Mouse (Mus musculus): ENCODE measurements around the gene Cntnap2.

Gene Cntnap2

DNA sequence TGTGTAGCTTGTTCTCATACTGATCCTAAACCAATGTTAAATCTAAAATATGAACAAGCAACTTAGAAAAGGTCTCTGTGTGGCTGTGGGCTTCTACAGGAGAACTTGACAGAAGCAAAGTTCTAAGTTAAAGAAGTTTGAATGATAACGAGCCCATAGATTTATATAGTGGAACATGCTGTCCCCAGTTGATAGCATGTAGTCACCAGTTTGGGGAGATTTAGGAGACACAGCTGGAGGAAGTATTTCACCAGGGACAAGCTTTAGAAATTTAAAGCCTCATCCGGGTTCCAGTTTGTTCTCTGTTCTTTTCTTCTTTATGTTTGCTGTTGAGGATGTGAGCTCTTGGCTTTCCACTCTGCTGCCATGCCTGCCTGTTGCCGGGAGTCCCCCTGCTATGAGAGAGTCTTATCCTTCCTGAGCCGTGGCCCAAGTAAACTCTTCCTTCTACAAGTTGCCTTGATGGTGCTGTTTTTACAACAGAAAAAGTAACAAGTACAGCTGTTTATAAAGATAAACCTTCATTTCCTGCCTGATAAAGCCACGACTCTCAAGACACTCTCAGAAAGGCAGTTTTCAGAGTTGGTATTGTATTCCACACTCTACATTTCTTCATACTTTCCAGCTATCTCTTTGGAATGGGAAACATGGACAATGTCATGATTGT lies 2264.1 kb downstream of the Cntnap2 start:
- ATAC-seq (ENCODE audit: insufficient number of reproducible peaks, low FRiP score, low TSS enrichment) = no peak

DNA sequence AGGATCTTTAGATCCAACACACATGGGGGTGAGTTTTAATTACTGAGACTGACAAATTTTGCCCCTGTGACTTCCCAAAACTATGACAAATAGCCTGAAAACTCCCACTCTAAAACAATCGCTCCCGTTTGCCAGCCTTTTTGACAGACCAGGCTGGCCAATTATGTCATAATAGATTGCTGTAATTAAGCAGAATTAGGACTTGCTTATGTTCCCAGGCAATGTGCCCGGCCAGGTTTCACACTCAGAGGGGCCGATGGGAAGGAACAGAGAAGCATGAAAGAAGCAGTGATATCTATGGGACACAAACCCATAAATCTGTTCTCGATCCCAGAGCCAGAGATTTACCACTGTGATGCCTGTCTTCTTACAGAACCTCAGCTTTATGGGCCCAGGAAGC lies 2264.7 kb downstream of the Cntnap2 start:
- no peak for ATAC-seq (ENCODE audit: insufficient number of reproducible peaks, low FRiP score, low TSS enrichment)

DNA sequence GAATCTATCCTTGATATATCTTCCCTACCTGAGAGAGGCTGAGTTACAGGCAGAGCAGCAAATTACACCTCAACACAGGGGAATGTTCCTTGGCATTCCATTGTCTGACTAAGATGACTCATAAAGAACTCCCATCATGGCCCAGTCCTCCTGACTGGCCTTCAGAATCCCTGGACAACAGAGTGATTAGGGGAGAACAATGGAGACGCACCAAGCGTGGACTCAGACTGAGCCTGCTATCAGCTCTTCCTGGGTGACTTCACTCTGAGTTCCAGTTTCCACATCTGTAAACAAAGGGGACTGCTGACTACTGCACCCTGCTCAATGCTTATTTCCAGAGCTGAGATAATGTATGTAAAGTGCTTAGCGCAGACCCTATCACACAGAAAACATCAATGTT lies 2269.1 kb downstream of the Cntnap2 start:
- no peak for ATAC-seq (ENCODE audit: insufficient number of reproducible peaks, low FRiP score, low TSS enrichment)

DNA sequence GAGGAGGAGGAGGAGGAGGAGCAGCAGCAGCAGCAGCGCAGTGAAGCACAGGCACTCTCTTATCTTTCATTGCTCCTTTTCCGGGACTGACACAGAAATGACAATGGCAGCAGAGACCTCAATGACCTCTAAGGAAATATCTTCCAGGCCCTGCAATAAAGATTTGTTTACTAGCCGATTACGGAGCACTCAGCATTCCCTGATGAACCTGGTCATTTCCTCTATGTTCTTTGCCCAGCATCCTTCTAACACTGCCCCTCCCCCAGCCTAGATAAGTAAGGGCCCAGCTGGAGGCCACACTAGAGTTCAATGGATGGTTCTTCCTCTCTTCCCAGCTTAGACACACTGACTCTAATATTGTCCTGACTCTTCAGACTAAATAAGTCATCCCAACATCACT lies 2270.1 kb downstream of the Cntnap2 start:
- ATAC-seq (ENCODE audit: insufficient number of reproducible peaks, low FRiP score, low TSS enrichment) = no peak

DNA sequence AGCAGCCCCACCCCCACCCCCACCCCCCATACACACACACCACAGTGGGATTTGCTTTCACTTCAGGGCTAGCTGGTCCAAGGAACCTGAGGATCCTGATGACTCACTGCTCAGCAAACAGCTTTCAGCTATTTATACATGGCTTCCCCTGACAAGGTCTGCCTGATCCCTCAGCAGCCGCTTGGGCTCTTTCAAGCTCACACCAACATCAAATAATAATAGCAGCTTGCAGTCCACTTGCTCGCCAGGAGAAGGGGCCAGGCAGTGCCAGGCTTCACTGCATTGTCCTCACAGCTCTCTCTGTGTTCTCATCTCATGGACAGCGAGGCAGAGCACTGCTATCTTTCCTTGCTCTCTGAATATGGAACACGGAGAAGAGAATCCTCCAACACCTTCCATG lies 2273.9 kb downstream of the Cntnap2 start:
- ATAC-seq (ENCODE audit: insufficient number of reproducible peaks, low FRiP score, low TSS enrichment) = no peak

DNA sequence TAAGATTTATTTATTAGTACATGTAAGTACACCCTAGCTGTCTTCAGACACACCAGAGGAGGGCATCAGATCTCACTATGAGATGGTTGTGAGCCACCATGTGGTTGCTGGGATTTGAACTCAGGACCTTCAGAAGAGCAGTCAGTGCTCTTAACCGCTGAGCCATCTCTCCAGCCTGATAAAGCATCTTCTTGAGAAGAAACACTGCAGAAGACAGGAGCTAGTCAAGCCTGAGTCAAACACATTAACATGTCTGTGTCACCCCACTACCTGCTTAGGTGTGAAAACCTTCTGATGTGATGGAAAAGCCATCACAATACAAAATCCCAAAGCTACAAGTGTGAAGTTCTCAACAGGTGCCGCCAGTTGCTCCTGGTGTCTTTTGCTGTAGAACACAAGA lies 2275.2 kb downstream of the Cntnap2 start:
- ATAC-seq (ENCODE audit: insufficient number of reproducible peaks, low FRiP score, low TSS enrichment) = no peak

DNA sequence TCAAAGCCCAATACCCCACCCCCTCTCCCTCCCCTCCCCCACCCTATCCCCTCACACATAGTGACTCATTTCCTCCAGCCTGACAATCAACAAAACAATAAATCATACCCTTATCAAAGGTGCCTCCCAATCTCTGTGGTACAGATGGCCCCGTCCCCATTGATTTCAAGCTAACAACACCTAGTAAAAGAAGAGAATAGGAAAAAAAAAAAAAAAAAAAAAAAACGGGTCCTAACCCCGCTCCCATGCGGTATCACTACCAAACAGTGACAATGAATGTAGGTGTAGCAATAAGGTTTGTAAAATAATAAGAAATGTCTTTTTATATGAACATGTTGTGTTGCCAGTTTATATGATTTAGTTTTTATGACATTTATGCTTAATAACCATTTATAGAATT lies 2278.1 kb downstream of the Cntnap2 start:
- no peak for ATAC-seq (ENCODE audit: insufficient number of reproducible peaks, low FRiP score, low TSS enrichment)

DNA sequence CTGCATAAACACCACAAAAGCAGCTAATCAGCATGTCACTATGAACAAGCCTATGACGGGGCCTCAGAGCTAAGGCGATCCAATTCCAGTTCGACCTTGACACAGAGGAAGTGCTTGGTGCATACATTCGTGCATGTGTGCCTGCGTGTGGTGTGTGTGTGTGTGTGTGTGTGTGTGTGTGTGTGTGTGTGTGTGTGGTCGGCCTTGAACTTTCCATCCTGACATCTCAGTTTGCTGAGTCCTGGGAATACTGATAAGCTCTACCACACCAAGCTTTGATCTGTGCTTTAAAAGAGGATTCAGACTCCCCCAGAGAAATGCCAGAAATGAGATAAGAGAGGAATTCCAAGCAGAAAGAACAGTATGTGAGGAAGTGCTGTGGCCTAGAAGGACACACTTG lies 2279.0 kb downstream of the Cntnap2 start:
- no peak for ATAC-seq (ENCODE audit: insufficient number of reproducible peaks, low FRiP score, low TSS enrichment)

DNA sequence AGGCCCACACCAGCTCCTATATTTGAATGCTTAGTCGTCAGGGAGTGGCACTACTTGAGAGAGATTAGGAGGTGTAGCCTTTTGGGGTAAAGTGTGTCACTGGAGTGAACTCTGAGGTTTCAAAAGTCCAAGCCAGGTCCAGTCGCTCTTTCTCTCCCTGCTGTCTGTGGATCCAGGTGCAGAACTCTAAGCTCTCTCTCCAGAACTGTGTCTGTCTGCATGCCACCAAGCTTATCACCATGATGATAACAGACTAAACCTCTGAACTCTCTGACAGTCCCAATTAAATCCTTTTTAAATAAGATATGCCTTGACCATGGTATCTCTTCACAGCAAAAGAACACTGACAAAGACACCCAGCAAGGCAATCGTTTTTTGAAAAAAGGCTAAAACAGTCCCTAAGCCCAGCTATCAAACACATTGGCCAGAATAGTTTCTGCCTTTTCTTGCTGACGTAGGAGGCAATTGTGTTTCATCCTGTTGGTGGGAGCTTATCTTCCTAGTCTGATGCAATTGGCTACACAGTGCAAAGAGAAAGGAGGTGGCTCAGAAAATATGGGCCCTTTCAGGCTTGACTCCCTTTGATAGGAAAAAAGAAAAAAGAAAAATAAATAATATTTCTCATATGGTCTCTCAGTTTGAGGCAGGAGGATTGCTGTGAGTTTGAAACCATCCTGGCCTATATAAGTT lies 2281.8 kb downstream of the Cntnap2 start:
- ATAC-seq (ENCODE audit: insufficient number of reproducible peaks, low FRiP score, low TSS enrichment) = no peak

DNA sequence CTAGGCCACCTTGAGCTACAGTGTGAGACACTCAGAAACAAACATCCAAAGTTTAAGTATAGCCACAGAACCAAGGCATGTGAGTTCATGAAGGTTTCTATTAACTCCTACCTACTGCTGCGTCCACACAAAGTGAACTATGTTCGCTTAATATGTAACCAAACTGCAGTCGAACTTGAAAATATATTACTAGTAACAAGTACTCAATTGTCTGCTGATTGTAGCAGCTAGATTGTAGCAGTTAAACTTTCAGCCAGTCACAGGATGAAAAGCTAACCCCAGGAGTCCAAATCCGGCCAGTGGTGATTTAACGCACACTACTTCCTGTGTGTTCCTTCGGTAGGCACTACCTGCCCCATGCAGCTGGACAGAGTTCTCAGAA lies 2282.3 kb downstream of the Cntnap2 start:
- ATAC-seq (ENCODE audit: insufficient number of reproducible peaks, low FRiP score, low TSS enrichment) = no peak

DNA sequence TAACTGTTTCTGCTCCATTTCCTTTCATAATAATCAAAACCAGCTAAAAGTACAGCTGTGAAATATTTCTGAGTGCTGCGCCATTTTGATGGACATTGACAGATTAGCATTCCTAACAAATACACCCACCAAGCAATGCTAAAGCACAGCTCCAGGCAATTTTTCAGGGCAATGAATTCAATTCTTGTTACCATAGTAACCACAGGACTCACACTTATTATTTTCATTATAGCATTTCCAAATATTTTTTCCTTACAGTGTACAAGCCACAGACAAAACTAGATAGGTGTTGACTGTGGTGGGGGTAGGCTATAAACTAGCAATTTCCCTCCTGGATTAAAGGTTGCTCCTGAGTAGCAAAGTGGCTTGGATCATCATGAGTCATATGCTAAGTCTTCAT lies 2284.1 kb downstream of the Cntnap2 start:
- ATAC-seq (ENCODE audit: insufficient number of reproducible peaks, low FRiP score, low TSS enrichment) = no peak

DNA sequence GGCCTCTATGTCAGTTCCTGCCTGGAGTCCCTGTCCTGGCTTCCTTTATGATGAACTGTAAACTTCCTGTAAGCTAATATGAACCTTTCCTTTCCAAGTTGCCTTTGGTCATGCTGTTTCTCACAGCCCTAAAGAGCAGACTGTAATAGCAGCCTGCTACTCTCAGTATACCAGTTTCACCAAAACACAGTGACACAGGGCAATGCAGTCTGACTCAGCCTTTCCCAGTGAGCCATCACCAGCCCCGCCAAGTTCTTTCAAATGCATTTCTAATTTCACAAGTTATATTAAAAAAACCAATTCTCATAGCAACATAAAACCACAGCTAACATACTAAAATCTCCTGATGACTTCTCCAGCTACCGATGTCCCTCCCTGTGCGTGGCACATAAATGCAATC lies 2285.5 kb downstream of the Cntnap2 start:
- no peak for ATAC-seq (ENCODE audit: insufficient number of reproducible peaks, low FRiP score, low TSS enrichment)

DNA sequence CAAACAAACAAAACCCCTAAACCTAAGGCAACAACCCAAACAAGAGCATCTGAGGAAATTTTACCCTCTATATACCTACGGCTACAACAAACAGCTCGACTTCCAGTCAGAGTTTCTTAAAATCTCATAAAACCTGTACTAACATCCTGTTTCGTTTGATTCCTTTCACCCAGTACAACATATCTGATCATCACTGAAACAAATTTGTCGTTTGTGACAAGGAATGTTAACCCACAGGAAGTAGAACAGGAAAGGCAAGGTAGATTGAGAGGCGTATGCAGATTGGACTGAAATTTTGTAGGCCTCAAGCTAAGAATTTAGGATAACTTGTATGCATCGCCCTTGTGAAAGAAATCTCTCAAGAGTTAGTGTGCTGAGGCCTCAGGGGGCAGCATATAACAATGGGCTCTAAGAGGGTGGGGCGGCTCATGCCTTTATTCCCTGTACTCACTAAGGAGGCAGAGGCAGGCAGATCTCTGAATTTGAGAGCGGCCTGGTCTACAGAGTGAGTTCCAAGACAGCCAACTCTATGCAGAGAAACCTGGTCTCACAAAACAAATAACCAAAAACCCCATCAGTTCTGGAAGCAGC lies 2291.0 kb downstream of the Cntnap2 start:
- no peak for ATAC-seq (ENCODE audit: insufficient number of reproducible peaks, low FRiP score, low TSS enrichment)
